Mouse (Mus musculus) c-Kit-positive CD71-positive TER-119-positive erythroid progenitor cells, embryonic 14.5 days (primary cell): ENCODE measurements around the gene Mllt3.

Experiments used
- DNase-seq: peaks from one replicate; pipeline ENCODE4 v3.0.0-alpha.2; 2013; ENCODE audit warnings: low spot score

Mllt3 gene

GRCm38 (mm10) chr4:87878701-87879100 lies 154.5 kb downstream of the Mllt3 start:
- no peak for DNase-seq

- no peak for DNase-seq
Observed at GRCm38 (mm10) chr4:87870563-87870962, 162.6 kb downstream of the Mllt3 start.

GRCm38 (mm10) chr4:87866564-87866963 lies 166.6 kb downstream of the Mllt3 start:
- DNase-seq, result no peak

- no peak for DNase-seq
Observed at GRCm38 (mm10) chr4:87865848-87866247, 167.3 kb downstream of the Mllt3 start.

- DNase-seq, result no peak
Observed at GRCm38 (mm10) chr4:87865041-87865440, 168.1 kb downstream of the Mllt3 start.

GRCm38 (mm10) chr4:87863212-87863611 lies 170.0 kb downstream of the Mllt3 start:
- DNase-seq, result no peak

- DNase-seq, result no peak
Observed at GRCm38 (mm10) chr4:87860723-87861122, 172.4 kb downstream of the Mllt3 start.

- no peak for DNase-seq
Observed at GRCm38 (mm10) chr4:87859148-87859547, 174.0 kb downstream of the Mllt3 start.

- no peak for DNase-seq
Observed at GRCm38 (mm10) chr4:87857982-87858381, 175.2 kb downstream of the Mllt3 start.

- no peak for DNase-seq
Observed at GRCm38 (mm10) chr4:87852461-87852860, 180.7 kb downstream of the Mllt3 start.

GRCm38 (mm10) chr4:87850051-87850450 lies 183.1 kb downstream of the Mllt3 start:
- DNase-seq, result no peak

- DNase-seq, result no peak
Observed at GRCm38 (mm10) chr4:87844668-87845210, 188.4 kb downstream of the Mllt3 start.

- no peak for DNase-seq
Observed at GRCm38 (mm10) chr4:87840210-87840910, 192.8 kb downstream of the Mllt3 start.

GRCm38 (mm10) chr4:87838716-87839115 lies 194.4 kb downstream of the Mllt3 start:
- no peak for DNase-seq

- DNase-seq, result no peak
Observed at GRCm38 (mm10) chr4:87837471-87838361, 195.4 kb downstream of the Mllt3 start.

- DNase-seq, result no peak
Observed at GRCm38 (mm10) chr4:87836257-87836656, 196.9 kb downstream of the Mllt3 start.

GRCm38 (mm10) chr4:87835191-87835590 lies 198.0 kb downstream of the Mllt3 start:
- no peak for DNase-seq

- no peak for DNase-seq
Observed at GRCm38 (mm10) chr4:87834310-87834709, 198.9 kb downstream of the Mllt3 start.

- DNase-seq, result no peak
Observed at GRCm38 (mm10) chr4:87830794-87831306, 202.3 kb downstream of the Mllt3 start.

GRCm38 (mm10) chr4:87829426-87830063 lies 203.6 kb downstream of the Mllt3 start:
- no peak for DNase-seq

GRCm38 (mm10) chr4:87826336-87826735 lies 206.8 kb downstream of the Mllt3 start:
- DNase-seq, result no peak

GRCm38 (mm10) chr4:87823623-87824022 lies 209.5 kb downstream of the Mllt3 start:
- no peak for DNase-seq
